Mouse (Mus musculus) neural tube, embryonic 15.5 days (tissue): ENCODE measurements around the gene Clcn6. TPM values are rescaled to one million over a fixed set of nuclear protein-coding genes. Genes with fewer than 3 reads are reported as not detected.

Experiments used
- ATAC-seq: fragments of 200-750 bp; cut with Nextera tagmentation; 2 replicates; pipeline ENCODE4 v1.8.0; 2017; ENCODE audit warnings: mild to moderate bottlenecking, moderate TSS enrichment, moderate library complexity; ENCODE audit not compliant: low FRiP score
- H3K27ac ChIP-seq: fragments of 300-500 bp; sonication (generic); replicated peaks from 2 replicates; pipeline ENCODE4 v1.5.1; 2015; ENCODE audit warnings: mild to moderate bottlenecking, inconsistent platforms
- H3K27me3 ChIP-seq: fragments of 300-500 bp; sonication (generic); replicated peaks from 2 replicates; pipeline ENCODE4 v1.6.1; 2015; ENCODE audit warnings: inconsistent platforms
- H3K36me3 ChIP-seq: fragments of 300-500 bp; sonication (generic); 2 replicates; pipeline ENCODE4 v1.6.1; 2015; ENCODE audit warnings: inconsistent platforms
- H3K4me1 ChIP-seq: fragments of 300-500 bp; sonication (generic); 2 replicates; pipeline ENCODE4 v1.6.1; 2015; ENCODE audit warnings: inconsistent platforms
- H3K4me2 ChIP-seq: fragments of 300-500 bp; sonication (generic); 2 replicates; pipeline ENCODE4 v1.6.1; 2015; ENCODE audit warnings: inconsistent platforms, mild to moderate bottlenecking, moderate library complexity
- H3K4me3 ChIP-seq: fragments of 300-500 bp; sonication (generic); replicated peaks from 2 replicates; pipeline ENCODE4 v1.5.1; 2015; ENCODE audit warnings: mild to moderate bottlenecking, inconsistent platforms
- H3K9ac ChIP-seq: fragments of 300-500 bp; sonication (generic); replicated peaks from 2 replicates; pipeline ENCODE4 v1.6.1; 2015; ENCODE audit warnings: mild to moderate bottlenecking, inconsistent platforms
- H3K9me3 ChIP-seq: fragments of 300-500 bp; sonication (generic); replicated peaks from 2 replicates; pipeline ENCODE4 v1.6.1; 2016; ENCODE audit warnings: inconsistent platforms
- WGBS: fragments of 180-500 bp; shearing (Covaris S2); methylation state at CpG from one replicate; pipeline ENCODE4 v1.1.7; 2015; ENCODE audit warnings: mixed read lengths; 5-methylcytosine and 5-hydroxymethylcytosine counted together
- polyA plus RNA-seq: library from polyadenylated mRNA; unstranded; fragments of >200 nt; fragmentation: Nextera tagmentation; extraction: Ambion mirVana; gene quantifications from 2 replicates; pipeline ENCODE4 v1.2.1, GENCODE M21; 2015

The Clcn6 gene
- polyA plus RNA-seq, 1 experiment from 2014 or later, result 29.0 TPM

DNA sequence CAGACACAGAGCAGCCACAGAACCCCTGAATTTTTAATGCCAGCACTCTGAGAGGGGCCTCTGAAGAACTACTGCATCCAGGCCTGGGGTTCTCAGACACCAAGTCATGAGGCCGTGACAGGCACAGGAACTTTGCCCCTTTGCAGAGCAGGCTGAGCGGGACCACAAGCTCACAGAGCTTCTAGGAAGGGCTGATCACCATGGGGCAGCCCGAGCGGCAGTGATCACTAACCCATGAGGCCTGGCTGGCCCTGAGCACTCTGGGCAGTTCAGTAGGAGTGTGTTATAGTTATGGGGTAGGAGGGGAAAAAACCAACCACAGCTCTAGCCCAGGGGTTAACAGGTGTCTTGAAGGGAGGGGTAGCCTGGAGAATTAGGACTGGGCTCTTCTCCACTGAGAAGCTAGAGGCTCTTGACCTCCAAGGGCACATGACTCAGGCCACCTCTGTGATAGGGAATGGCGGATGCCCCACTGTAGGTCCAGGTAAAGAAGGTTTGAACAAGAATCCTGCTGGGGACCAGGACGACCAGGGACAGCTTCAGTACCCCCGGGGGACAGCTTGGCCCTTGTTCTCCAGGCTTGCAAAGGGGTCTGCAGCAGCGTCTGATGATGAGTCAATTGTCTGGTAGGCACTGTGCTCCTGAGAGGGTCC, 41.4 kb upstream of the Clcn6 start:
- 87% methylated on average over 8 of the region's 8 CpGs for WGBS
- H3K4me2 ChIP-seq, result no peak overlapping the region

DNA sequence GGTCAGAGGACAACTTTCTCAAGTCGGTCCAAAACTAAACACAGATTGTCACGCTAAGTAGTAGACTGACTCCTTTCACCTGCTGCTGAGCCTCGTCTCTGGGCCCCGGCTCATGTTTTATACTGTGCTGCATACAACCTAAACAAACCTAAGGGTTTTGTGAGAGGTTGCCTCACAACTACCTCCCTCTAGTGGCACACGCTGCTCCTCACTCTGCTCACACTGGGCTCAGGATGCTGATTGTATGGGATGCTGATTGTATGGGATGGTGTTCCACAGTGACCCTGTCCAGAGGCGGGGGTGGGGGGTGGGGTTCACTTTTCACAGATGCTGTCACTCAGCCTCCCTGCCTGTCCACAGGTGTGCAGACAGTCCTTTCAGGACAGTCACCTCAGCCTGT, 40.6 kb upstream of the Clcn6 start:
- peaks cover 20% of the 10 kb centered on the region for H3K4me1 ChIP-seq
- no peaks in the 10 kb centered on the region for H3K9me3 ChIP-seq
- no peak overlapping the region for H3K4me3 ChIP-seq
- H3K9ac ChIP-seq, result no peak overlapping the region
- no peaks in the 10 kb centered on the region for H3K36me3 ChIP-seq
- no peak for ATAC-seq
- H3K27ac ChIP-seq, result no peak overlapping the region
- 70% methylated on average over 6 of the region's 6 CpGs for whole genome bisulfite sequencing
- no peaks in the 10 kb centered on the region for H3K27me3 ChIP-seq
- H3K4me2 ChIP-seq, result no peak overlapping the region

More for the DNA sequence above, 41.4 kb upstream of the Clcn6 start:
- Histone ChIP-seq H3K27ac (no peak overlapping the region), H3K27me3 (no peaks in the 10 kb centered on the region), H3K9ac (no peak overlapping the region), H3K9me3 (no peaks in the 10 kb centered on the region), H3K36me3 (no peaks in the 10 kb centered on the region), H3K4me1 (peaks cover 19% of the 10 kb centered on the region), H3K4me3 (no peak overlapping the region)
- no peak for ATAC-seq

DNA sequence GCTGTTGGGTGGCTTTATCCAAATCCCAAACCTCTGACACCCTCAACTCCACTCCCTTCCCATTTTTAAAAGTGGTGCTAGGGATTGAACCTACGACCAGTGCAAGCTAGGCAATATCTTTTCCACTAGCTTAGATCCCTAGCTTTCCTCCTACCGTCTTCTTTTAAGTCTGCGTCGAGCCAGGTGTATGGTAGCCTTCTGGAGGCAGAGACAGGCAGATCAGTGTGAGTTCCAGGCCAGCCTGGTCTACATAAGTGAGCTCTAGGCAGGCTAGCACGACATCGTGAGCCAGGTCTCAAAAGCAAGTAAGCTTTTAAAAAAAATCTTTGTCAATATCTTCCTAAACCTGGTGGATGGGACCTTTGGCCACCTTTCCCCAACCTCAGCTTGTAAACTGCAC, 37.3 kb upstream of the Clcn6 start:
- WGBS, result 92% methylated on average over 6 of the region's 6 CpGs
- ATAC-seq, result no peak
- no peaks in the 10 kb centered on the region for H3K27me3 ChIP-seq
- H3K9me3 ChIP-seq, result no peaks in the 10 kb centered on the region
- H3K4me2 ChIP-seq, result no peak overlapping the region
- H3K9ac ChIP-seq, result no peak overlapping the region
- H3K4me3 ChIP-seq, result no peak overlapping the region
- H3K36me3 ChIP-seq, result no peaks in the 10 kb centered on the region
- no peak overlapping the region for H3K27ac ChIP-seq
- H3K4me1 ChIP-seq, result peaks cover 9% of the 10 kb centered on the region; the same call in 1 of the 2 replicates

DNA sequence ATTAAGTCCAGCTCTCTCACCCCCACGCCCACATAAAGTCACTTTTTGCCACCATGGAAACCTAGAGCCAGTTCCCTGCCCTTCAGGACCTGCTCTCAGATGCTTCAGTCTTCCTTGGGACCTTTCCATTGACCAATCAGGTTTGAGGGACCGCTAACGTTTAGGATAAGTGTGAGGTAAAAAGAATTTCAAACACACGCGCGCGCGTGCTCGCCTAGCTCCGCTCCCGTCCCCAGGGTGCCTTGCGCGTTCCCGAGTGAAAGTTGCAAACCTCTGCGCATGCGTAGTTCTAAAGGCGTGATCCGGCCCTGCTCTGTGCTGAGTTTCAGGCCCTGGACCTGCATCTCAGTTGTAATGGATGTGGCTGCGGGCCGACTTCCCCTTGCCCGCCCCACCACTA, 36.6 kb upstream of the Clcn6 start:
- peak overlapping the region; percentile 55 for H3K4me2 ChIP-seq
- WGBS, result 39% methylated on average over 21 of the region's 21 CpGs
- no peaks in the 10 kb centered on the region for H3K36me3 ChIP-seq
- peaks cover 9% of the 10 kb centered on the region; the same call in 1 of the 2 replicates for H3K4me1 ChIP-seq
- peak; percentile 36; the same call in 1 of the 2 replicates for ATAC-seq
- H3K9ac ChIP-seq, result no peak overlapping the region
- no peaks in the 10 kb centered on the region for H3K27me3 ChIP-seq
- no peaks in the 10 kb centered on the region for H3K9me3 ChIP-seq
- peak overlapping the region; percentile 27 for H3K4me3 ChIP-seq
- H3K27ac ChIP-seq, result peak overlapping the region; percentile 37; the same call in 1 of the 2 replicates

DNA sequence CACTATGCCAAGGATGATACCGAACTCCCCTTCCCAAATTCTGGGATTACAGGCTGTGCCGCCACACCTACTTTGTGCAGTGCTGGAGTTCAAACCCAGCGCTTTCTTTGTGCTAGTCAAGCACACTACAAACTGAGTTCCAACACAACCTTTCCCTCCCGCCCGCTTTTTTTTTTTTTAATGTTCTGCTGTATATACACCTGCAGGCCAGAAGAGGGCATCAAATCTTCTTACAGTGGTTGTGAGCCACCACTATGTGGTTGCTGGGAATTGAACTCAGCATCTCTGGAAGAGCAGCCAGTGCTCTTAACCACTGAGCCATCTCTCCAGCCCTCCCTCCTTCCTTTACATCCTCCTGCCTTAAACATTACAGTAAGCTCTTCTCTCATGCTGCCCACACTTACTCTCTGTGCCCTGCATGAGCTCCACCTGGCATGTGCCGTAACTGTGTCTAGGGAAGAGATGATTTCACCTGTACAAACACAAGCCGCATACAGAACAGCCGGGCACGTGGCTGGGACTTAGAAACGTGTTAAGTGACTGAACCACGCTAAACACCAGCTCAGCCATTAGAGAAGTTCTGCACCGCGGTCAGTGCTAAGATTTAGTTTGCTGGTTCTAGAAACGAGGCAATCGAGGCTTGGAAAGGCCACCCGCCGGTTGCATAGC, 36.0 kb upstream of the Clcn6 start:
- Histone ChIP-seq H3K9me3 (no peaks in the 10 kb centered on the region), H3K27me3 (no peaks in the 10 kb centered on the region), H3K4me2 (peak overlapping the region; percentile 55), H3K9ac (no peak overlapping the region), H3K4me3 (peak overlapping the region; percentile 27), H3K36me3 (no peaks in the 10 kb centered on the region), H3K4me1 (peaks cover 9% of the 10 kb centered on the region; the same call in 1 of the 2 replicates), H3K27ac (peak overlapping the region; percentile 37; the same call in 1 of the 2 replicates)
- 49% methylated on average over 17 of the region's 17 CpGs for WGBS
- no peak for ATAC-seq

DNA sequence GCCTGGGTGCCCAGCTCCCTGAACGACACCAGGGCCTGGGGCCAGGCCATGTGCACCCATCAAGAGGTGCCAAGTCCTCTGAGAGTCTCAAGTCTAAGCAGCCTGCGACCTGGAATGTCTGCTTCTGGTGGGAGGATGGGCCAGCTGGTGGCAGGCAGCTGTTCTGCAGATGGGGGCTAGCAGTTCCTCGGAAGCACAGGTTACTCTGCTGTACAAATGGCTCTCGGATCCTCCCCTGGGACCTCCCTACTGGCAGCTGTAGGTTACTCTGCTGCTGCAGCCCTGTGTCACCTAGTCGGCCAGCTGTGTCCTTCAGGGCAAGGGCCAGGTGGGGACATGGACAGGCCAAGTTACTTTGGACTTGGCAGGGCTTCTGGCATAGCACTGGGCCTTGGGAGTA, 32.9 kb upstream of the Clcn6 start:
- Histone ChIP-seq H3K4me2 (no peak overlapping the region), H3K9me3 (no peaks in the 10 kb centered on the region), H3K9ac (no peak overlapping the region), H3K36me3 (no peaks in the 10 kb centered on the region), H3K4me1 (peaks cover 9% of the 10 kb centered on the region; the same call in 1 of the 2 replicates), H3K4me3 (no peak overlapping the region), H3K27me3 (no peaks in the 10 kb centered on the region), H3K27ac (no peak overlapping the region)
- no peak for ATAC-seq
- WGBS, result 52% methylated on average over 5 of the region's 5 CpGs

DNA sequence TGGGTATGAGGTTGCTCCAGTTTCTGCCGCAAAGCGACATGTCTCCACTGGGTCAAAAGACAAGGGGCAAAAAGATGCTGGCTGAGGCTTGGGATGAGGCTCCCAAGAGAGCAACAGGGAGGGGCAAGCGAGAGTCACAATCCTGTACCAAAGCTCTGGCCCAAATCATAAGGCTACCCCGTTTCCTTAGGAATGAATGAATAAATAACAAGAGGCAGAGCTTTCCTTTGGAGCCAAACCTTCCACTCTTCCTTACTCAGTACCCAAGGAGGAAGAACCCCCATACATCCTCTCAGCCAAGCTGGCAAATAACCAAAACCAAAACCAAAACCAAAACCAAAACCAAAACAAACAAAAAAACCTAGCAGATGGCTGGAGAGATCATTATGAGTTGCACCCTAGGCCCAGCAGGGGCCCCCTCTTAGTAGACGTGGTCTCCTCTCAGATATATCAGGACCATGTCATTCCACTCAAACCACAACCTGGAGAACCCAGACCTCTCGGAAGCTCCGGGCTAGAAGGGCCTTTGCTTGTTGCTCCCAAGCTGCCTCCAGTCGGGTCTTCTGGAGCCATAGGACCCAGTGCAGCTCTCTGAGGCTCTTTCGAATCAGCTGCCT, 31.1 kb upstream of the Clcn6 start:
- Histone ChIP-seq H3K4me3 (no peak overlapping the region), H3K4me2 (no peak overlapping the region), H3K9ac (no peak overlapping the region), H3K27me3 (no peaks in the 10 kb centered on the region), H3K9me3 (no peaks in the 10 kb centered on the region), H3K27ac (no peak overlapping the region), H3K4me1 (peaks cover under 1% of the 10 kb centered on the region; the same call in 1 of the 2 replicates), H3K36me3 (no peaks in the 10 kb centered on the region)
- ATAC-seq, result no peak
- WGBS, result 90% methylated on average over 9 of the region's 9 CpGs

DNA sequence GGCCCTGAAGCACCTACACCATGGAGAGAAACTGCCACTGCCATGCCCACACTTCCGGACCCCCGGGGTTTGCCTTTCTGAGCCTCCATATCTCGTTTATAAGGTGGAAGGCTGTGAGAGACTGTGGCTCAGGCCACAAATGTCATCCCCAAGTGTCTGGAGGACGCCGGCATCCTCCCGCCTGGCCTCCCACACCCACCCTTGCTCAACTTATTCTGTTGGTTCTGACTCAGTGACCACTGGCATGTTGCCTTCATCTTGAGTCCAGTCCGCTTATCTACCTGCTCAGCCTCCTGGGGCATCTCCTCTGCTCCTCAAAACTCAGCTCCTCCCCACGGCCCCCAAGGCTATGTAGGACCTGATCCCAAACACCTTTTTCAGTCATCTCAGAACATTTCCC, 28.7 kb upstream of the Clcn6 start:
- H3K4me1 ChIP-seq, result no peaks in the 10 kb centered on the region
- H3K4me3 ChIP-seq, result no peak overlapping the region
- WGBS, result 89% methylated on average over 8 of the region's 8 CpGs
- H3K9me3 ChIP-seq, result no peaks in the 10 kb centered on the region
- no peaks in the 10 kb centered on the region for H3K36me3 ChIP-seq
- no peak overlapping the region for H3K9ac ChIP-seq
- H3K27ac ChIP-seq, result no peak overlapping the region
- no peak overlapping the region for H3K4me2 ChIP-seq
- H3K27me3 ChIP-seq, result no peaks in the 10 kb centered on the region
- ATAC-seq, result no peak

DNA sequence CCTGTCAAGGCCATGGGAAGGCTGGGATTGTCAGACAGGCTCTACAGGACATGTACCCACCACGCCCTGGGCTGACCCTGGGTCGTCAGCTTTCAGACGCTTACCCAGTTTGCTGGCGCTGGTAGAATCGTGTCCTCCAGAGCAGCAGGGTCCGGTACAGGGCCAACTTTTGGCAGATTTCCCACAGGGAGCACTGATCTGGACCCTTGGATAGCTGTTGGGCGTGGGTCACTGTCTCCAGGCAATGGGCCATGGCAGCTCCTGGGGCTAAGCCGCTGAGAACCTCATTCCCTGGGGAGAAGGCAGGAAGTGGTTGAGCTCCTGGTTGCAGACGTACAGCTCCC, 27.8 kb upstream of the Clcn6 start:
- Histone ChIP-seq H3K27ac (no peak overlapping the region), H3K4me2 (no peak overlapping the region), H3K4me3 (no peak overlapping the region), H3K9ac (no peak overlapping the region), H3K27me3 (no peaks in the 10 kb centered on the region), H3K4me1 (no peaks in the 10 kb centered on the region), H3K9me3 (no peaks in the 10 kb centered on the region), H3K36me3 (no peaks in the 10 kb centered on the region)
- WGBS, result 59% methylated on average over 9 of the region's 9 CpGs
- ATAC-seq, result no peak

DNA sequence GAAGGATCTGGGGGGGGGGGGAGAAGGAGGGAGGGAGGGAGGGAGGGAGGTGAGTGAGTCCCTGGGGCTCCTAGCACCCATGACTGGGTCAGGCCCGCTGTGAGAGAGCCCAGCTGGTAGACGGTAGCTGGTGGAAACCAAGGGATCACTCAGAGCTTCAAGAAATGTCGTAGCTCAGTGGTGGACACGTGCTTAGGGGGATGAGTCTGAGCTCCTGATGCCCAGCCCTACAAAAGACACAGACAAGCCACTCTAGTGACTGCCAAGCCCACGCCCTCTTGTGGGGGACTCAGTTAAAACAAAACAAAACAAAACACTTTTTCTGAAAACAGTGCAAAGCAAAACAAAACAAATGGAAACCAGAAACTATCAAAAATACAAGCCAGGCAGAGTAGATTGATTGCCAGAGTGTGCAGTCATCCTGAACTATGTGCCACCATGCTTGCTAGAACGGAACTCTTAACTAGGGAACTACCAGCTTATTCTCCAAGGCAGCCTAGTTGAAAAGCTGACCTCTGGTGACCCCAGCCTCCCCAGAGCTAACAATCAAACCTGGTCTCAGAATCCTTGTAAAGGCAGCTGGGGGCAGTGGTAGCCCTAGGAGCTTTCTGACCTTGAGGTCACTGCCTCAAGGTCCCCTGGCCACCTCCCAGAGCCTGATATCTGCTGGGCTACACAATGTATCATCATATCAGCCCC, 27.2 kb upstream of the Clcn6 start:
- H3K9me3 ChIP-seq, result no peaks in the 10 kb centered on the region
- no peaks in the 10 kb centered on the region for H3K4me1 ChIP-seq
- no peak overlapping the region for H3K9ac ChIP-seq
- H3K36me3 ChIP-seq, result no peaks in the 10 kb centered on the region
- 31% methylated on average over 6 of the region's 6 CpGs for WGBS
- no peak overlapping the region for H3K27ac ChIP-seq
- no peak overlapping the region for H3K4me2 ChIP-seq
- H3K27me3 ChIP-seq, result no peaks in the 10 kb centered on the region
- no peak overlapping the region for H3K4me3 ChIP-seq
- ATAC-seq, result no peak

DNA sequence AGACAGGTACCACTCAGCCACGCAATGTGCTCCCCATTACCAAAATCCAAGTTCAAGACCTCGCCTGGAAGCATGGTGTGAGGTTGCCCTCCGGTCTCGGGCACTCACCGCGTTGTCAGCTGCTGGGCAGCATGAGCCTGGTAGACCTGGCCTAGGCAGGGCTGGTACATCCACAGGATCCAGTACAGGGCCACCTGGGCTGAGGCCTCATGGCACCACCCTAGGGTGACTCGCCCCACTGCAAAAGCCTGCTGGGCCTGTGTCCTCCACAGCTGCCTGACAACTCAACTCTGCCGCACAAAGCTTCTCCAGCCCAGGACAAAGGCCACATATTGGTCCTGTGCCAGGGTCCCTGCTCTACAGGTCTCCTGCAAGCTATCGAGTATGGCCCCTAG, 22.5 kb upstream of the Clcn6 start:
- Histone ChIP-seq H3K4me1 (no peaks in the 10 kb centered on the region), H3K36me3 (peaks cover 29% of the 10 kb centered on the region), H3K9me3 (no peaks in the 10 kb centered on the region), H3K4me3 (no peak overlapping the region), H3K4me2 (no peak overlapping the region), H3K27ac (no peak overlapping the region), H3K9ac (no peak overlapping the region), H3K27me3 (no peaks in the 10 kb centered on the region)
- WGBS, result 91% methylated on average over 9 of the region's 9 CpGs
- ATAC-seq, result no peak
